Mouse (Mus musculus) stomach, postnatal 0 days (tissue): ENCODE measurements around the gene Arrdc2. TPM values are rescaled to one million over a fixed set of nuclear protein-coding genes. Genes with fewer than 3 reads are reported as not detected.
"Not testable (repeated sequence)": the region's sequence is repeated elsewhere in the genome, so short reads cannot be mapped to it uniquely, and the experiment has no call there.

Experiments
- ATAC-seq: fragments of 200-750 bp; cut with Nextera tagmentation; 2 replicates; pipeline ENCODE4 v1.8.0; 2017; ENCODE audit not compliant: low FRiP score, low TSS enrichment
- DNase-seq: peaks from one replicate; pipeline ENCODE4 v3.0.0-alpha.2; 2016; ENCODE audit warnings: low spot score
- H3K27ac ChIP-seq: fragments of 300-500 bp; sonication (generic); replicated peaks from 2 replicates; pipeline ENCODE4 v1.5.1; 2014; ENCODE audit warnings: mild to moderate bottlenecking, control low read depth
- H3K27me3 ChIP-seq: fragments of 300-500 bp; sonication (generic); 2 replicates; pipeline ENCODE4 v1.6.1; 2014; ENCODE audit warnings: low read length; ENCODE audit not compliant: control insufficient read depth, insufficient read depth
- H3K36me3 ChIP-seq: fragments of 300-500 bp; sonication (generic); 2 replicates; pipeline ENCODE4 v1.6.1; 2014; ENCODE audit warnings: low read length, mixed read lengths; ENCODE audit not compliant: control insufficient read depth, insufficient read depth
- H3K4me1 ChIP-seq: fragments of 300-500 bp; sonication (generic); replicated peaks from 2 replicates; pipeline ENCODE4 v1.6.1; 2014; ENCODE audit warnings: antibody characterized with exemption; ENCODE audit not compliant: control insufficient read depth, insufficient read depth
- H3K4me2 ChIP-seq: fragments of 300-500 bp; sonication (generic); replicated peaks from 2 replicates; pipeline ENCODE4 v1.6.1; 2014; ENCODE audit warnings: low read depth, mild to moderate bottlenecking, control low read depth, moderate library complexity
- H3K4me3 ChIP-seq: fragments of 300-500 bp; sonication (generic); 2 replicates; pipeline ENCODE4 v1.5.1; 2014; ENCODE audit warnings: low read depth, low read length, control low read depth
- H3K9ac ChIP-seq: fragments of 300-500 bp; sonication (generic); 2 replicates; pipeline ENCODE4 v1.6.1; 2014; ENCODE audit warnings: mild to moderate bottlenecking, low read length, control low read depth, mixed read lengths
- H3K9me3 ChIP-seq: fragments of 300-500 bp; sonication (generic); 2 replicates; pipeline ENCODE4 v1.6.1; 2016; ENCODE audit warnings: low read length; ENCODE audit not compliant: control insufficient read depth
- CTCF ChIP-seq: IDR thresholded peaks from 2 replicates; pipeline ENCODE4 v1.5.1; 2016; ENCODE audit warnings: antibody characterized with exemption, low read depth, mild to moderate bottlenecking, moderate library complexity
- EP300 ChIP-seq: optimal IDR thresholded peaks from 2 replicates; pipeline ENCODE3; 2016; ENCODE audit warnings: antibody characterized with exemption
- WGBS: fragments of 180-500 bp; shearing (Covaris S2); extraction: QIAGEN DNeasy Blood & Tissue Kit; methylation state at CpG from one replicate; pipeline ENCODE4 v1.1.7; 2014; 5-methylcytosine and 5-hydroxymethylcytosine counted together
- polyA plus RNA-seq: library from polyadenylated mRNA; unstranded; fragments of >200 nt; fragmentation: Nextera tagmentation; extraction: Ambion mirVana; gene quantifications from 2 replicates; pipeline ENCODE4 v1.2.1, GENCODE M21; 2015

Arrdc2 gene
- polyA plus RNA-seq, 1 experiment from 2014 or later, result 6.8 TPM

DNA sequence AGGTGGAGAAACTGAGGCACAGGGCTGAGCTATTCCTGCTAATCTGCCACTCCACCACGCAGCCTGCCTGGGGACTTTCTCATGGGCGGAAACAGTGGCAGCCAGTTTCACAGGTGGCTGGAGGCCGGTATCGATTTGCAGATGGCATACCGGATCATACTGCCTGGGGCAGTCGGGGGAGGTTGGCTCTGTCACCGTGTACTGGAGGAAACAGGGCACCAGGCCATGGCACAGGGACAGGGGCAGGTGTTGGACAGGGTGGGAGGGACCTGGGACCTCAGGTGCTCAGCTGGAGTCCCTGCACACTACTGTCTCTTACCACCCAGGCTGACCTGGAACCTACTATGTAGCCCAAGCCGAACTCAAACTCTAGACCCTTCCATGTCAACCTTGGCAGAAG lies 13.7 kb downstream of the Arrdc2 start:
- H3K4me2 ChIP-seq, result no peak overlapping the region
- no peak for ATAC-seq
- no peak overlapping the region for H3K9ac ChIP-seq
- no peaks in the 10 kb centered on the region for H3K4me1 ChIP-seq
- WGBS, result 83% methylated on average over 8 of the region's 8 CpGs
- no peak overlapping the region for H3K4me3 ChIP-seq
- DNase-seq, result no peak
- no peaks in the 10 kb centered on the region for H3K9me3 ChIP-seq
- H3K27me3 ChIP-seq, result no peaks in the 10 kb centered on the region
- H3K27ac ChIP-seq, result no peak overlapping the region
- no peak for TF ChIP-seq EP300
- TF ChIP-seq CTCF, result no peak
- H3K36me3 ChIP-seq, result no peaks in the 10 kb centered on the region

- H3K4me3 ChIP-seq, result no peak overlapping the region
- H3K36me3 ChIP-seq, result no peaks in the 10 kb centered on the region
- WGBS, result 80% methylated on average over 7 of the region's 7 CpGs
- H3K27ac ChIP-seq, result no peak overlapping the region
- no peak overlapping the region for H3K4me2 ChIP-seq
- TF ChIP-seq EP300, result no peak
- no peak for TF ChIP-seq CTCF
- no peaks in the 10 kb centered on the region for H3K4me1 ChIP-seq
- H3K27me3 ChIP-seq, result no peaks in the 10 kb centered on the region
- H3K9ac ChIP-seq, result no peak overlapping the region
- H3K9me3 ChIP-seq, result no peaks in the 10 kb centered on the region
- no peak for DNase-seq
- ATAC-seq, result no peak
Measured at GRCm38 (mm10) chr8:70823802-70824201, 15.7 kb downstream of the Arrdc2 start.

DNA sequence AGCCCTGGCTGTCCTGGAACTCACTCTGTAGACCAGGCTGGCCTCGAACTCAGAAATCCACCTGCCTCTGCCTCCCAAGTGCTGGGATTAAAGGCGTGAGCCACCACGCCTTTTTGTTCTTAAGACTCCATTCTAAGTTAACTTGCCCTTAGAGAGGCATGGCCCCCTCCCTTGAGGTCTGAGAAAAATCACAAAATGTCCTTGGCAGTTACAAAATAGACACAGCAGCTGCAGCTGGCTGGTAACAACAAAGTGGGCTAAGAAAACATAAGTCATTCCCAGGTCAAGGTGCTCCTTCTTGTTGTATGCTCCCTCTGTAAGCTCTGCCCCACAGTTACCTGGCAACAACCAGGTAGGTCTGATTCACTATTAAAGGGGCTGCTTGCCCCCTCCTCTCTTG lies 16.9 kb downstream of the Arrdc2 start:
- ATAC-seq, H3K4me1 ChIP-seq, H3K27me3 ChIP-seq, DNase-seq, H3K9me3 ChIP-seq, H3K9ac ChIP-seq, H3K36me3 ChIP-seq, H3K27ac ChIP-seq, H3K4me3 ChIP-seq, H3K4me2 ChIP-seq: not testable (repeated sequence)
- WGBS, result 88% methylated on average over 3 of the region's 3 CpGs

DNA sequence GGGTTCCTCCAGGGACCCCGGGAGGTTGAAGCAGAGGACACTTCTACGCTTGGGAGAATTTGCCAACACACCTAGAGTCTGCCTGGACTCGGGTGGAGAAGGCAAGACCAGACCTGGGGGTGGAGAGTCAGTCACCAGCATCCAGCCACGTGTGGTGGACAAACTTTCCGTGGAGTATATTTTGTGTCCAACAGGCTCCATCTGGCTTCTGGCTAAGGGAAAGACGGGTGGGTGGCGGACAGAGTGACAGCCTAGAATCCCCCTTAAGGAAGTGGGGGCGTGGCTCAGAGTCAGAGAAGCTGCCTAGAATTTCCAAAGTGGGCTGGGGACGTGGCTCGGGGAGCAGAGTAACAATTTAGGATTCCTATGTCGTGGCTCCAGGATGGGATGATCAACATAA lies 17.5 kb downstream of the Arrdc2 start:
- H3K27me3 ChIP-seq, result no peaks in the 10 kb centered on the region
- no peak overlapping the region for H3K9ac ChIP-seq
- no peak overlapping the region for H3K4me3 ChIP-seq
- H3K9me3 ChIP-seq, result no peaks in the 10 kb centered on the region
- H3K36me3 ChIP-seq, result no peaks in the 10 kb centered on the region
- no peak for DNase-seq
- H3K4me1 ChIP-seq, result no peaks in the 10 kb centered on the region
- no peak for ATAC-seq
- TF ChIP-seq CTCF (no peak), EP300 (no peak)
- WGBS, result 40% methylated on average over 11 of the region's 11 CpGs
- no peak overlapping the region for H3K4me2 ChIP-seq
- no peak overlapping the region for H3K27ac ChIP-seq

GRCm38 (mm10) chr8:70821399-70821962 lies 18.0 kb downstream of the Arrdc2 start:
- peak; percentile 27; the same call in 1 of the 2 replicates for ATAC-seq
- peak; percentile 76 for DNase-seq
- Histone ChIP-seq H3K4me3 (no peak overlapping the region), H3K36me3 (no peaks in the 10 kb centered on the region), H3K9me3 (no peaks in the 10 kb centered on the region), H3K27me3 (no peaks in the 10 kb centered on the region), H3K4me1 (no peaks in the 10 kb centered on the region), H3K9ac (no peak overlapping the region), H3K4me2 (no peak overlapping the region), H3K27ac (no peak overlapping the region)
- TF ChIP-seq CTCF (peak; percentile 97), EP300 (no peak)
- 14% methylated on average over 30 of the region's 30 CpGs for WGBS

GRCm38 (mm10) chr8:70820101-70820935 lies 19.2 kb downstream of the Arrdc2 start:
- peak; percentile 84 for DNase-seq
- peak overlapping the region; percentile 31 for H3K4me2 ChIP-seq
- TF ChIP-seq EP300, result no peak

More at GRCm38 (mm10) chr8:70820101-70820935, 19.2 kb downstream of the Arrdc2 start:
- Histone ChIP-seq H3K36me3 (no peaks in the 10 kb centered on the region), H3K27me3 (no peaks in the 10 kb centered on the region), H3K4me3 (no peak overlapping the region), H3K4me1 (no peaks in the 10 kb centered on the region), H3K27ac (no peak overlapping the region), H3K9me3 (no peaks in the 10 kb centered on the region), H3K9ac (no peak overlapping the region)
- ATAC-seq, result peak; percentile 86
- 6% methylated on average over 31 of the region's 31 CpGs for WGBS
